ENCODE assay signal across 8 mouse cellular contexts in genomic region chr14:32086226-32086625, GRCm38 (mm10). TPM values are rescaled to one million over a fixed set of nuclear protein-coding genes. Genes with fewer than 3 reads are reported as not detected.
A peak's percentile ranks its signal among the peaks of the same experiment; 100 is the strongest.
DNase-seq lines count a peak whose midpoint lies in the region; ATAC-seq and TF ChIP-seq lines count a peak whose summit lies in the region.

No protein-coding gene starts in this region.

- 0 out of 2 replicates have a peak overlapping the region, but pooled peaks have one; percentile 20 for H3K27ac ChIP-seq in embryonic facial prominence, embryonic 11.5 days (replicated peaks; ENCODE audit: low read depth, low read length)
- peak overlapping the region; percentile 91 for H3K27ac ChIP-seq in intestine, postnatal 0 days (ENCODE audit: low read depth, low read length)
- H3K27ac ChIP-seq in neural tube, embryonic 15.5 days (replicated peaks), result peak overlapping the region; percentile 89

- peaks cover 11% of the 10 kb centered on the region for H3K36me3 ChIP-seq in embryonic facial prominence, embryonic 11.5 days (replicated peaks; ENCODE audit: control insufficient read depth, insufficient read depth, low read depth, low read length)
- H3K36me3 ChIP-seq in intestine, postnatal 0 days (ENCODE audit: control insufficient read depth, insufficient read depth), result peaks cover 11% of the 10 kb centered on the region
- peaks cover 17% of the 10 kb centered on the region for H3K36me3 ChIP-seq in neural tube, embryonic 15.5 days

- H3K9me3 ChIP-seq in embryonic facial prominence, embryonic 11.5 days (replicated peaks; ENCODE audit: control insufficient read depth, low read length), result no peaks in the 10 kb centered on the region
- H3K9me3 ChIP-seq in intestine, postnatal 0 days (ENCODE audit: control insufficient read depth), result no peaks in the 10 kb centered on the region
- H3K9me3 ChIP-seq in neural tube, embryonic 15.5 days (replicated peaks), result no peaks in the 10 kb centered on the region

- H3K4me1 ChIP-seq in embryonic facial prominence, embryonic 11.5 days (ENCODE audit: control insufficient read depth, insufficient read depth, low read length), result no peaks in the 10 kb centered on the region
- H3K4me1 ChIP-seq in intestine, postnatal 0 days (replicated peaks; ENCODE audit: control insufficient read depth, insufficient read depth, low read length), result 0 out of 2 replicates have a peak, but pooled peaks cover 6% of the 10 kb centered on the region
- peaks cover 20% of the 10 kb centered on the region for H3K4me1 ChIP-seq in neural tube, embryonic 15.5 days

- 41% methylated on average over 8 of the region's 8 CpGs for WGBS in embryonic facial prominence, embryonic 11.5 days
- WGBS in intestine, postnatal 0 days, result 3% methylated on average over 8 of the region's 8 CpGs
- WGBS in neural tube, embryonic 15.5 days, result 19% methylated on average over 8 of the region's 8 CpGs

- TF ChIP-seq CTCF in intestine, postnatal 0 days (IDR thresholded peaks at IDR 0.05; ENCODE audit: low read depth), result no peak

- DNase-seq in heart, adult 11 months, result peak; percentile 75
- DNase-seq in heart, adult 9 months (ENCODE audit: low spot score in 2 of 2), result no peak
- peak; percentile 57 for DNase-seq in A20 (ENCODE audit: low read depth, low spot score)
- DNase-seq in embryonic facial prominence, embryonic 11.5 days (ENCODE audit: low spot score), result no peak
- no peak for DNase-seq in urinary bladder, postnatal 25 days (ENCODE audit: low spot score)
- no peak for DNase-seq in spleen, postnatal 10 days (ENCODE audit: low spot score in 2 of 2)

- H3K27me3 ChIP-seq in embryonic facial prominence, embryonic 11.5 days (ENCODE audit: control insufficient read depth, insufficient read depth, low read length), result no peaks in the 10 kb centered on the region
- H3K27me3 ChIP-seq in intestine, postnatal 0 days (replicated peaks; ENCODE audit: control insufficient read depth, insufficient read depth, low read length), result no peaks in the 10 kb centered on the region
- no peaks in the 10 kb centered on the region for H3K27me3 ChIP-seq in neural tube, embryonic 15.5 days (replicated peaks)

- H3K9ac ChIP-seq in embryonic facial prominence, embryonic 11.5 days (replicated peaks; ENCODE audit: low read length), result peak overlapping the region; percentile 75
- H3K9ac ChIP-seq in intestine, postnatal 0 days (ENCODE audit: low read depth, low read length), result peak overlapping the region; percentile 57; the same call in 1 of the 2 replicates
- H3K9ac ChIP-seq in neural tube, embryonic 15.5 days (replicated peaks), result peak overlapping the region; percentile 69

- no peak for ATAC-seq in embryonic facial prominence, embryonic 11.5 days (replicated peaks; ENCODE audit: insufficient number of reproducible peaks, low FRiP score, low TSS enrichment, low read depth)
- no peak for ATAC-seq in intestine, postnatal 0 days
- ATAC-seq in neural tube, embryonic 15.5 days (ENCODE audit: low FRiP score), result no peak

- peak overlapping the region; percentile 59 for H3K4me2 ChIP-seq in embryonic facial prominence, embryonic 11.5 days (ENCODE audit: low read depth, low read length)
- peak overlapping the region; percentile 79 for H3K4me2 ChIP-seq in intestine, postnatal 0 days (replicated peaks; ENCODE audit: low read depth)
- peak overlapping the region; percentile 66 for H3K4me2 ChIP-seq in neural tube, embryonic 15.5 days

- peak overlapping the region; percentile 59 for H3K4me3 ChIP-seq in embryonic facial prominence, embryonic 11.5 days (ENCODE audit: low read depth, low read length)
- peak overlapping the region; percentile 70 for H3K4me3 ChIP-seq in intestine, postnatal 0 days (ENCODE audit: low read depth, low read length)
- H3K4me3 ChIP-seq in neural tube, embryonic 15.5 days (replicated peaks), result peak overlapping the region; percentile 82

RNA-seq across cellular contexts. Expression of gene Dph3, which starts 0.7 kb away (rescaled TPM):
- polyA plus RNA-seq in embryonic facial prominence, embryonic 11.5 days (2014; fragmentation: Nextera tagmentation; extraction: Ambion mirVana), result 95.7 and 96.1 TPM in 2 replicates
- 103 and 111 TPM in 2 replicates for polyA plus RNA-seq in intestine, postnatal 0 days (2015; fragmentation: Nextera tagmentation; extraction: Ambion mirVana)
- polyA plus RNA-seq in neural tube, embryonic 15.5 days (2015; fragmentation: Nextera tagmentation; extraction: Ambion mirVana), result 66.4 and 72.8 TPM in 2 replicates

RNA-seq across cellular contexts. Expression of gene Oxnad1, which starts 1.1 kb away (rescaled TPM):
- 14.7 and 19.3 TPM in 2 replicates for polyA plus RNA-seq in embryonic facial prominence, embryonic 11.5 days (2014; fragmentation: Nextera tagmentation; extraction: Ambion mirVana)
- 19.3 and 22.4 TPM in 2 replicates for polyA plus RNA-seq in intestine, postnatal 0 days (2015; fragmentation: Nextera tagmentation; extraction: Ambion mirVana)
- polyA plus RNA-seq in neural tube, embryonic 15.5 days (2015; fragmentation: Nextera tagmentation; extraction: Ambion mirVana), result 21.6 and 22.0 TPM in 2 replicates

RNA-seq across cellular contexts. Expression of gene Msmb, which starts 55.6 kb away (rescaled TPM):
- not detected in 2 replicates for polyA plus RNA-seq in embryonic facial prominence, embryonic 11.5 days (2014; fragmentation: Nextera tagmentation; extraction: Ambion mirVana)
- not detected in 2 replicates for polyA plus RNA-seq in intestine, postnatal 0 days (2015; fragmentation: Nextera tagmentation; extraction: Ambion mirVana)
- not detected in 2 replicates for polyA plus RNA-seq in neural tube, embryonic 15.5 days (2015; fragmentation: Nextera tagmentation; extraction: Ambion mirVana)

RNA-seq across cellular contexts. Expression of gene Galnt15, which starts 57.4 kb away (rescaled TPM):
- polyA plus RNA-seq in embryonic facial prominence, embryonic 11.5 days (2014; fragmentation: Nextera tagmentation; extraction: Ambion mirVana), result 0.04 and 0.20 TPM in 2 replicates
- 0.35 and 0.42 TPM in 2 replicates for polyA plus RNA-seq in intestine, postnatal 0 days (2015; fragmentation: Nextera tagmentation; extraction: Ambion mirVana)
- polyA plus RNA-seq in neural tube, embryonic 15.5 days (2015; fragmentation: Nextera tagmentation; extraction: Ambion mirVana), result 0.38 and 0.52 TPM in 2 replicates

Comparison
In these comparisons a context has a peak if more than half of its experiments do, and no peak if none do; other contexts are left out.
1. DNase-seq: peak in heart, adult 11 months (single experiment) and A20 (single experiment); none in heart, adult 9 months (0 of 2), embryonic facial prominence, embryonic 11.5 days (single experiment), urinary bladder, postnatal 25 days (single experiment) and spleen, postnatal 10 days (0 of 2).
2. H3K27ac ChIP-seq: peak in every context shown above with its lines; median percentile 91 in intestine, postnatal 0 days; 89 in neural tube, embryonic 15.5 days; 20 in embryonic facial prominence, embryonic 11.5 days.
3. Peak in every context shown above with its lines, with median percentiles within 50 percentile points of each other: H3K4me2 ChIP-seq, H3K4me3 ChIP-seq and H3K9ac ChIP-seq.